In genomic region chr5:148740366-148741266, GRCm38 (mm10) we compare ENCODE assay signal across 9 mouse cellular contexts.
DNase-seq lines count a peak whose midpoint lies in the region; ATAC-seq and TF ChIP-seq lines count a peak whose summit lies in the region.
"Had no signal": no experiment of that assay in that cellular context is flagged by ENCODE, and none has a peak within 500 bp of the region (broad histone marks: within the 10 kb centered on the region; RNA-seq: fewer than 3 reads in every experiment).

No protein-coding gene starts in this region.

- no peaks in the 10 kb centered on the region for H3K9me3 ChIP-seq in heart, postnatal 0 days (replicated peaks; ENCODE audit: control insufficient read depth, low read length)

- no peak for TF ChIP-seq CTCF in heart, postnatal 0 days (IDR thresholded peaks at IDR 0.05; ENCODE audit: low read depth)

- peak; percentile 71 for ATAC-seq in heart, postnatal 0 days (ENCODE audit: insufficient read depth, low read depth)
- no peak for ATAC-seq in granulocyte monocyte progenitor cell, adult 5-6 weeks (replicated peaks; ENCODE audit: poor library complexity, severe bottlenecking)

- H3K27me3 ChIP-seq in heart, postnatal 0 days (ENCODE audit: control insufficient read depth, insufficient read depth, low read length), result no peaks in the 10 kb centered on the region
- H3K27me3 ChIP-seq: neural tube, embryonic 13.5 days had no signal

- TF ChIP-seq EP300 in heart, postnatal 0 days (IDR thresholded peaks at IDR 0.05; ENCODE audit: low read depth), result no peak

- H3K36me3 ChIP-seq in heart, postnatal 0 days (replicated peaks; ENCODE audit: control insufficient read depth, insufficient read depth, low read length), result no peaks in the 10 kb centered on the region
- H3K36me3 ChIP-seq: neural tube, embryonic 13.5 days had no signal

- no peak overlapping the region for H3K4me3 ChIP-seq in heart, postnatal 0 days (ENCODE audit: low read depth, low read length)
- H3K4me3 ChIP-seq: neural tube, embryonic 13.5 days had no signal

- peak overlapping the region; percentile 17; the same call in 1 of the 2 replicates for H3K4me2 ChIP-seq in heart, postnatal 0 days (ENCODE audit: low read depth, low read length)
- H3K4me2 ChIP-seq: neural tube, embryonic 13.5 days had no signal

- H3K9ac ChIP-seq in heart, postnatal 0 days (replicated peaks; ENCODE audit: low read depth, low read length), result no peak overlapping the region
- H3K9ac ChIP-seq: neural tube, embryonic 13.5 days had no signal

- WGBS in heart, postnatal 0 days, result 39% methylated on average over 15 of the region's 15 CpGs

- peak overlapping the region; percentile 72 for H3K27ac ChIP-seq in heart, postnatal 0 days (ENCODE audit: low read depth)
- H3K27ac ChIP-seq: neural tube, embryonic 13.5 days had no signal

- peaks cover 13% of the 10 kb centered on the region; the same call in 1 of the 2 replicates for H3K4me1 ChIP-seq in heart, postnatal 0 days (ENCODE audit: control insufficient read depth, insufficient read depth)

- peak; percentile 54 to 58 for DNase-seq in cerebellum, postnatal 10 days
- DNase-seq in cerebellum, adult 9-10 months, result no peak
- DNase-seq in adrenal gland, postnatal 25 days, result peak; percentile 75
- DNase-seq in heart, postnatal 0 days (ENCODE audit: low spot score), result peak; percentile 66
- peak; percentile 21 to 35 for DNase-seq in layer of hippocampus, postnatal 10 days (ENCODE audit: low spot score in 2 of 2)
- DNase-seq in mesoderm, embryonic 11.5 days (ENCODE audit: low read depth, low spot score), result peak; percentile 23
- DNase-seq in cerebellum, adult 8-10 months, result no peak

Comparison
In these comparisons a context has a peak if more than half of its experiments do, and no peak if none do; other contexts are left out.
1. DNase-seq: peak in cerebellum, postnatal 10 days (2 of 2), adrenal gland, postnatal 25 days (single experiment), heart, postnatal 0 days (single experiment), layer of hippocampus, postnatal 10 days (2 of 2) and mesoderm, embryonic 11.5 days (single experiment); none in cerebellum, adult 9-10 months (single experiment) and cerebellum, adult 8-10 months (single experiment).